9 mouse cellular contexts compared by ENCODE assay signal in the genomic region with DNA sequence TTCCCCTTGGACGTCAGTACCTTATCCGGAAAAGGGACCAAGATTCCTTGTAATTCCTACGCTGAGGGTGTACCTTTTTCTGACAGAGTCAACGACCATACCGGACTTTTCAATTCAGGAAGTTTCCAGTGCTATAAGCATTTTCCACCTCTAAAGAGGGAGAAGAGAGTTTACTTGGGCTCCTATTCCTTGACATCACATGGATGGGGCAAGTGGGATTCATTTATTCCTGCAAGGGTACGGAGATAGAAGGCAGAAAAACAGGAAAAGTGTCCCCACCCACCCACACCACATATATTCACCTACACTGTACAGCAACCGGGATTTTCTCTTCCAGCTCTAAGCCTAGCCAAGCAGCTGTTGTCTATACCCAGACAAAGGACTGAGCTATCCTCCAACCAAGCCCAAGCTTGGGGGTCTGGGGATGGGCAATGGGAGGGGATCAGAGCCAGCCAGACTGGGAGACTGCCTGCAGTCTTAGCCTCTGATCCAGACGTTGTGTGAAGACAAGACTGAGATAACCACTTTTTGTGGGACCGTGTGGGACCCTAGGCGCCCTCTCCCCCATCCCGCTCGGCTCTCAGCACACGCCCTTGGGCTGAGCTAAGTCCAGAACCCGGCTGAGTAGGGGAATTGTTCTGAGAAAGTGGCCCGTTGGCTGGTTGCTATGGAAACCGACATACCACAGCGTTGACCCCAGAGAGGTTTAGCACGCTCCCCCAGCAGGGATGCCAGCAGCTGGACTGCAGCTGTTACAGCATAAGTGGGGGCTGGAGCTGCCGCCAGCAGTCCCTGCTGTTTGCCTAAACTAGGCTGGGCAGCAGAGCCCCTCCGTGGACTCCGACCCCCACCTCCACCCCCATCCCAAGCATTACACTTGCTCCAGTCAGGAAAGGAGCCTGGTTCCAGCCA.
DNase-seq lines count a peak whose midpoint lies in the region; ATAC-seq lines count a peak whose summit lies in the region.
"Had no signal": no experiment of that assay in that cellular context is flagged by ENCODE, and none has a peak within 500 bp of the region (broad histone marks: within the 10 kb centered on the region; RNA-seq: fewer than 3 reads in every experiment).

No protein-coding gene starts in this region.

- peak overlapping the region; percentile 63 for H3K27ac ChIP-seq in embryonic facial prominence, embryonic 13.5 days
- peak overlapping the region in 1 of 2 experiments; percentile 35; a peak in 2 of 4 replicates for H3K27ac ChIP-seq in heart, embryonic 14.5 days (replicated peaks in 1 of 2; ENCODE audit: control insufficient read depth in 1 of 2, insufficient read depth in 1 of 2, low read depth in 2 of 2, low read length in 2 of 2)
- H3K27ac ChIP-seq in kidney, embryonic 16.5 days (ENCODE audit: low read length): peak overlapping the region; percentile 90
- H3K27ac ChIP-seq in midbrain, embryonic 11.5 days (ENCODE audit: low read depth, low read length): peak overlapping the region; percentile 55
- H3K27ac ChIP-seq: macrophage had no signal

- ATAC-seq in embryonic facial prominence, embryonic 13.5 days (ENCODE audit: insufficient number of reproducible peaks, insufficient read depth, low FRiP score, low TSS enrichment, low read depth): peak; percentile 82
- ATAC-seq in heart, embryonic 14.5 days (ENCODE audit: insufficient number of reproducible peaks, insufficient read depth, low FRiP score, low read depth): peak; percentile 72
- peak; percentile 89 for ATAC-seq in kidney, embryonic 16.5 days (ENCODE audit: low FRiP score, low TSS enrichment)
- peak; percentile 92 for ATAC-seq in midbrain, embryonic 11.5 days (ENCODE audit: low FRiP score)
- no peak for ATAC-seq in erythroid progenitor cell, adult 5-6 weeks (replicated peaks; ENCODE audit: low FRiP score, poor library complexity, severe bottlenecking)

- H3K4me2 ChIP-seq in embryonic facial prominence, embryonic 13.5 days: peak overlapping the region; percentile 58
- peak overlapping the region; percentile 45 for H3K4me2 ChIP-seq in heart, embryonic 14.5 days (ENCODE audit: low read length)
- peak overlapping the region; percentile 37 for H3K4me2 ChIP-seq in kidney, embryonic 16.5 days (replicated peaks; ENCODE audit: low read depth, low read length)
- H3K4me2 ChIP-seq in midbrain, embryonic 11.5 days: peak overlapping the region; percentile 42

- DNase-seq in left cerebral cortex, postnatal 4 days: peak; percentile 59
- DNase-seq in left cerebral cortex, postnatal 25 days (ENCODE audit: low spot score in 2 of 2): no peak
- peak; percentile 98 for DNase-seq in midbrain, embryonic 11.5 days (ENCODE audit: low spot score, missing footprints)
- DNase-seq in testis, postnatal 14 days (ENCODE audit: low spot score): peak; percentile 69

- H3K9ac ChIP-seq in embryonic facial prominence, embryonic 13.5 days: peak overlapping the region; percentile 59; the same call in 1 of the 2 replicates
- H3K9ac ChIP-seq in heart, embryonic 14.5 days (ENCODE audit: low read length): no peak overlapping the region
- peak overlapping the region; percentile 5; the same call in 1 of the 2 replicates for H3K9ac ChIP-seq in kidney, embryonic 16.5 days (replicated peaks; ENCODE audit: low read length)
- peak overlapping the region; percentile 3; the same call in 1 of the 2 replicates for H3K9ac ChIP-seq in midbrain, embryonic 11.5 days (ENCODE audit: low read length)

- H3K27me3 ChIP-seq in embryonic facial prominence, embryonic 13.5 days: no peaks in the 10 kb centered on the region
- H3K27me3 ChIP-seq in heart, embryonic 14.5 days (ENCODE audit: control insufficient read depth, insufficient read depth, low read length): no peaks in the 10 kb centered on the region
- H3K27me3 ChIP-seq in kidney, embryonic 16.5 days (ENCODE audit: insufficient read depth, low read length): no peaks in the 10 kb centered on the region
- no peaks in the 10 kb centered on the region for H3K27me3 ChIP-seq in midbrain, embryonic 11.5 days (ENCODE audit: control insufficient read depth, insufficient read depth, low read length)

- intact Hi-C loops in left cerebral cortex, postnatal 4 days (cut with DNase I): no loop called here
- intact Hi-C loops in left cerebral cortex, postnatal 25 days (cut with DNase I): loop anchor here (2.0 kb wide), 2 partner anchors 69 to 93 kb away; partner anchors contain the start of gene Pknox2

- peaks cover 27% of the 10 kb centered on the region for H3K4me1 ChIP-seq in embryonic facial prominence, embryonic 13.5 days
- H3K4me1 ChIP-seq in heart, embryonic 14.5 days (ENCODE audit: control insufficient read depth in 2 of 2, insufficient read depth in 2 of 2, low read length in 2 of 2): peaks cover 14 to 16% of the 10 kb centered on the region in 2 experiments
- H3K4me1 ChIP-seq in kidney, embryonic 16.5 days (ENCODE audit: insufficient read depth, low read length): peaks cover 44% of the 10 kb centered on the region
- peaks cover 36% of the 10 kb centered on the region for H3K4me1 ChIP-seq in midbrain, embryonic 11.5 days (ENCODE audit: control insufficient read depth, insufficient read depth, low read length)

- H3K9me3 ChIP-seq in embryonic facial prominence, embryonic 13.5 days: no peaks in the 10 kb centered on the region
- H3K9me3 ChIP-seq in heart, embryonic 14.5 days (ENCODE audit: control insufficient read depth, low read length): no peaks in the 10 kb centered on the region
- no peaks in the 10 kb centered on the region for H3K9me3 ChIP-seq in kidney, embryonic 16.5 days (ENCODE audit: low read length)
- H3K9me3 ChIP-seq in midbrain, embryonic 11.5 days (ENCODE audit: control insufficient read depth, low read length): no peaks in the 10 kb centered on the region

- WGBS in embryonic facial prominence, embryonic 13.5 days: 13% methylated on average over 21 of the region's 21 CpGs
- WGBS in heart, embryonic 14.5 days: 19% methylated on average over 21 of the region's 21 CpGs
- 16% methylated on average over 21 of the region's 21 CpGs for WGBS in kidney, embryonic 16.5 days
- 11% methylated on average over 21 of the region's 21 CpGs for WGBS in midbrain, embryonic 11.5 days

- H3K4me3 ChIP-seq in embryonic facial prominence, embryonic 13.5 days: peak overlapping the region; percentile 24
- no peak overlapping the region for H3K4me3 ChIP-seq in heart, embryonic 14.5 days (ENCODE audit: control insufficient read depth in 1 of 2, insufficient read depth in 1 of 2, low read depth in 1 of 2, low read length in 2 of 2)
- no peak overlapping the region for H3K4me3 ChIP-seq in kidney, embryonic 16.5 days (ENCODE audit: low read length)
- peak overlapping the region; percentile 3; the same call in 1 of the 2 replicates for H3K4me3 ChIP-seq in midbrain, embryonic 11.5 days (ENCODE audit: low read depth, low read length)

- no peaks in the 10 kb centered on the region for H3K36me3 ChIP-seq in embryonic facial prominence, embryonic 13.5 days
- H3K36me3 ChIP-seq in heart, embryonic 14.5 days (ENCODE audit: control insufficient read depth, insufficient read depth, low read length): no peaks in the 10 kb centered on the region
- no peaks in the 10 kb centered on the region for H3K36me3 ChIP-seq in kidney, embryonic 16.5 days (ENCODE audit: insufficient read depth, low read length)
- no peaks in the 10 kb centered on the region; the same call in 1 of the 2 replicates for H3K36me3 ChIP-seq in midbrain, embryonic 11.5 days (ENCODE audit: control insufficient read depth, insufficient read depth, low read length)

Comparison
In these comparisons a context has a peak if more than half of its experiments do, and no peak if none do; other contexts are left out.
1. DNase-seq: peak in left cerebral cortex, postnatal 4 days (single experiment), midbrain, embryonic 11.5 days (single experiment) and testis, postnatal 14 days (single experiment); none in left cerebral cortex, postnatal 25 days (0 of 2).
2. H3K4me3 ChIP-seq: peak in embryonic facial prominence, embryonic 13.5 days (single experiment) and midbrain, embryonic 11.5 days (single experiment); none in heart, embryonic 14.5 days (0 of 2) and kidney, embryonic 16.5 days (single experiment).
3. Peak in every context shown above with its lines, with median percentiles within 50 percentile points of each other: H3K4me2 ChIP-seq.